Mouse (Mus musculus): ENCODE measurements around the gene Tssk2.

DNA sequence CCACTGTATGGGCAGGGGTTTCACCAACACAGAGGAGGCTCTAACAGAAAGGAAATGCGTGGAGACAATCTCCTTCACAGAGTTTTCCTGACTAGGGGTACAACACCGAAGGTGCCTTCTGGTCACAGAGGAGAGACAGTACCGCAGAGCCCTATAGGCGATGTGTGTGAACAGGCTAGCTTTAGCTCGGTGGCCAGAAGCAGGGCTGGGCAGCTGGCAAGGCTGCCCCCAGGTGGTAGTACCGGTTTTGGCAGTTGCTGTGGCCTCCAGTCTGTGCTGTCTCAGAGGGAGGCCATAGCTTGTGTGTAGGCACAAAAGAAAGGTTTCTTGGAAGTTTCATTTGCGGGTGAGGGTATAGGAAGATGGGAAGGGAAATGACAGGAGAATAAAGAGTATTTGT lies 40.4 kb downstream of the Tssk2 start:
- TF ChIP-seq POLR2A (IDR thresholded peaks at IDR 0.05; ENCODE audit: borderline replicate concordance, extremely low read depth, insufficient read depth, insufficient read length, poor library complexity, severe bottlenecking), result no peak
- TF ChIP-seq CTCF (IDR thresholded peaks at IDR 0.05; ENCODE audit: borderline replicate concordance, extremely low read depth, insufficient read depth, insufficient read length), result peak; percentile 75
